Mouse (Mus musculus) gastrocnemius, postnatal 10 days (tissue): ENCODE measurements around the gene Ccdc15. TPM values are rescaled to one million over a fixed set of nuclear protein-coding genes. Genes with fewer than 3 reads are reported as not detected.
A peak's percentile ranks its signal among the peaks of the same experiment; 100 is the strongest.
"Not testable (repeated sequence)": the region's sequence is repeated elsewhere in the genome, so short reads cannot be mapped to it uniquely, and the experiment has no call there.

Experiments used
- DNase-seq: peaks from one replicate; pipeline ENCODE4 v3.0.0; 2021; ENCODE audit warnings: mixed read lengths
- total RNA-seq, 2 experiments: library from RNA; stranded (reverse); gene quantifications; 2 replicates each; pipeline ENCODE4 v1.2.3; 2021

Gene Ccdc15
- total RNA-seq, 2 experiments from 2014 or later = 1.9 to 2.6 TPM

- no peak for DNase-seq
Measured at GRCm38 (mm10) chr9:37351266-37351665, 3.0 kb upstream of the Ccdc15 start.

GRCm38 (mm10) chr9:37349050-37349449, 818 bp upstream of the Ccdc15 start:
- DNase-seq = no peak

- no peak for DNase-seq
Measured at GRCm38 (mm10) chr9:37347184-37347987, 846 bp downstream of the Ccdc15 start.

GRCm38 (mm10) chr9:37345406-37345805, 2.8 kb downstream of the Ccdc15 start:
- no peak for DNase-seq

GRCm38 (mm10) chr9:37329456-37329855, 18.8 kb downstream of the Ccdc15 start:
- no peak for DNase-seq

- no peak for DNase-seq
Measured at GRCm38 (mm10) chr9:37301720-37302119, 46.5 kb downstream of the Ccdc15 start.

- not testable (repeated sequence) for DNase-seq
Measured at GRCm38 (mm10) chr9:37300501-37300900, 47.7 kb downstream of the Ccdc15 start.

GRCm38 (mm10) chr9:37295586-37295985, 52.6 kb downstream of the Ccdc15 start:
- no peak for DNase-seq

- no peak for DNase-seq
Measured at GRCm38 (mm10) chr9:37266622-37267021, 81.6 kb downstream of the Ccdc15 start.

- peak; percentile 62 for DNase-seq
Measured at GRCm38 (mm10) chr9:37255889-37256225, 92.4 kb downstream of the Ccdc15 start.

- peak; percentile 62 for DNase-seq
Measured at GRCm38 (mm10) chr9:37255149-37255888, 92.9 kb downstream of the Ccdc15 start, which contains the start of gene Slc37a2. Gene Slc37a2 (minus strand): TSS chr9:37255738.

- no peak for DNase-seq
Measured at GRCm38 (mm10) chr9:37254531-37255110, 93.6 kb downstream of the Ccdc15 start.

GRCm38 (mm10) chr9:37250631-37251030, 97.6 kb downstream of the Ccdc15 start:
- DNase-seq = no peak

GRCm38 (mm10) chr9:37249976-37250375, 98.3 kb downstream of the Ccdc15 start:
- no peak for DNase-seq

GRCm38 (mm10) chr9:37248381-37248906, 99.8 kb downstream of the Ccdc15 start:
- DNase-seq = no peak

GRCm38 (mm10) chr9:37247429-37247828, 100.8 kb downstream of the Ccdc15 start:
- DNase-seq = no peak

- DNase-seq = no peak
Measured at GRCm38 (mm10) chr9:37245810-37246209, 102.4 kb downstream of the Ccdc15 start.

- DNase-seq = no peak
Measured at GRCm38 (mm10) chr9:37245404-37245803, 102.8 kb downstream of the Ccdc15 start.

- no peak for DNase-seq
Measured at GRCm38 (mm10) chr9:37244600-37244999, 103.6 kb downstream of the Ccdc15 start.

- DNase-seq = no peak
Measured at GRCm38 (mm10) chr9:37242764-37243163, 105.5 kb downstream of the Ccdc15 start.

GRCm38 (mm10) chr9:37235951-37236737, 112.1 kb downstream of the Ccdc15 start:
- DNase-seq = no peak
